Mouse (Mus musculus) small intestine, adult 2 months (tissue): Measurements from ENCODE around the gene St6galnac6.

ENCODE experiments used
- CTCF ChIP-seq: fragments of 200-500 bp; IDR thresholded peaks from 2 replicates; pipeline ENCODE4 v1.5.1; 2012; ENCODE audit warnings: low read depth, mild to moderate bottlenecking, control low read depth, inconsistent platforms, low read length, moderate library complexity, mixed read lengths; ENCODE audit not compliant: insufficient replicate concordance, insufficient read length; ENCODE audit errors: extremely low read depth
- POLR2A ChIP-seq: fragments of 200-500 bp; IDR thresholded peaks from 2 replicates; pipeline ENCODE4 v1.6.1; 2012; ENCODE audit warnings: low read depth, mild to moderate bottlenecking, control low read depth, inconsistent platforms, low read length, moderate library complexity

- no peak for TF ChIP-seq CTCF
- no peak for TF ChIP-seq POLR2A
These were observed 10.2 kb upstream of the St6galnac6 start for GRCm38 (mm10) chr2:32589213-32589795.
